Mouse (Mus musculus) embryonic facial prominence, embryonic 13.5 days (tissue): Measurements from ENCODE around the gene Osbpl9. TPM values are rescaled to one million over a fixed set of nuclear protein-coding genes. Genes with fewer than 3 reads are reported as not detected.

Experiments
- ATAC-seq: fragments of 200-750 bp; cut with Nextera tagmentation; 2 replicates; pipeline ENCODE4 v1.8.0; 2017; ENCODE audit warnings: low read depth; ENCODE audit not compliant: insufficient number of reproducible peaks, insufficient read depth, low FRiP score, low TSS enrichment
- H3K27ac ChIP-seq: fragments of 300-500 bp; sonication (generic); 2 replicates; pipeline ENCODE4 v1.5.1; 2015; ENCODE audit warnings: moderate library complexity, mild to moderate bottlenecking, inconsistent platforms
- H3K27me3 ChIP-seq: fragments of 300-500 bp; sonication (generic); 2 replicates; pipeline ENCODE4 v1.6.1; 2015; ENCODE audit warnings: mild to moderate bottlenecking, inconsistent platforms
- H3K36me3 ChIP-seq: fragments of 300-500 bp; sonication (generic); 2 replicates; pipeline ENCODE4 v1.6.1; 2015; ENCODE audit warnings: mild to moderate bottlenecking, inconsistent platforms
- H3K4me1 ChIP-seq: fragments of 300-500 bp; sonication (generic); 2 replicates; pipeline ENCODE4 v1.6.1; 2015; ENCODE audit warnings: inconsistent platforms
- H3K4me2 ChIP-seq: fragments of 300-500 bp; sonication (generic); 2 replicates; pipeline ENCODE4 v1.6.1; 2015; ENCODE audit warnings: moderate library complexity, mild to moderate bottlenecking, inconsistent platforms
- H3K4me3 ChIP-seq: fragments of 300-500 bp; sonication (generic); 2 replicates; pipeline ENCODE4 v1.5.1; 2015; ENCODE audit warnings: mild to moderate bottlenecking, inconsistent platforms
- H3K9ac ChIP-seq: fragments of 300-500 bp; sonication (generic); 2 replicates; pipeline ENCODE4 v1.6.1; 2015; ENCODE audit warnings: mild to moderate bottlenecking, inconsistent platforms
- H3K9me3 ChIP-seq: fragments of 300-500 bp; sonication (generic); 2 replicates; pipeline ENCODE4 v1.6.1; 2016; ENCODE audit warnings: inconsistent platforms
- WGBS: fragments of 180-500 bp; shearing (Covaris S2); methylation state at CpG from one replicate; pipeline ENCODE4 v1.1.7; 2015; ENCODE audit warnings: mixed read lengths; 5-methylcytosine and 5-hydroxymethylcytosine counted together
- polyA plus RNA-seq: library from polyadenylated mRNA; unstranded; fragments of >200 nt; fragmentation: Nextera tagmentation; extraction: Ambion mirVana; gene quantifications from 2 replicates; pipeline ENCODE4 v1.2.1, GENCODE M21; 2015

The Osbpl9 gene
- polyA plus RNA-seq, 1 experiment from 2014 or later = 68.2 TPM

GRCm38 (mm10) chr4:109114308-109114707, 87.8 kb downstream of the Osbpl9 start:
- 87% methylated on average over 1 of the region's 1 CpGs for WGBS
- no peak for ATAC-seq
- Histone ChIP-seq H3K4me2 (no peak overlapping the region), H3K9ac (no peak overlapping the region), H3K4me3 (no peak overlapping the region), H3K27ac (no peak overlapping the region), H3K4me1 (peaks cover 19% of the 10 kb centered on the region), H3K9me3 (no peaks in the 10 kb centered on the region), H3K27me3 (no peaks in the 10 kb centered on the region), H3K36me3 (no peaks in the 10 kb centered on the region)

GRCm38 (mm10) chr4:109112915-109113505, 89.1 kb downstream of the Osbpl9 start:
- Histone ChIP-seq H3K9me3 (no peaks in the 10 kb centered on the region), H3K4me1 (peaks cover 12% of the 10 kb centered on the region), H3K36me3 (no peaks in the 10 kb centered on the region), H3K27me3 (no peaks in the 10 kb centered on the region), H3K27ac (no peak overlapping the region), H3K9ac (no peak overlapping the region), H3K4me2 (no peak overlapping the region), H3K4me3 (no peak overlapping the region)
- WGBS = 65% methylated on average over 7 of the region's 7 CpGs
- no peak for ATAC-seq

GRCm38 (mm10) chr4:109110978-109111377, 91.1 kb downstream of the Osbpl9 start:
- no peak overlapping the region for H3K9ac ChIP-seq
- H3K4me3 ChIP-seq = no peak overlapping the region
- H3K27ac ChIP-seq = no peak overlapping the region
- 94% methylated on average over 2 of the region's 2 CpGs for WGBS
- ATAC-seq = no peak
- H3K4me1 ChIP-seq = peaks cover 7% of the 10 kb centered on the region
- H3K27me3 ChIP-seq = no peaks in the 10 kb centered on the region
- no peak overlapping the region for H3K4me2 ChIP-seq
- no peaks in the 10 kb centered on the region for H3K36me3 ChIP-seq
- H3K9me3 ChIP-seq = no peaks in the 10 kb centered on the region

DNA sequence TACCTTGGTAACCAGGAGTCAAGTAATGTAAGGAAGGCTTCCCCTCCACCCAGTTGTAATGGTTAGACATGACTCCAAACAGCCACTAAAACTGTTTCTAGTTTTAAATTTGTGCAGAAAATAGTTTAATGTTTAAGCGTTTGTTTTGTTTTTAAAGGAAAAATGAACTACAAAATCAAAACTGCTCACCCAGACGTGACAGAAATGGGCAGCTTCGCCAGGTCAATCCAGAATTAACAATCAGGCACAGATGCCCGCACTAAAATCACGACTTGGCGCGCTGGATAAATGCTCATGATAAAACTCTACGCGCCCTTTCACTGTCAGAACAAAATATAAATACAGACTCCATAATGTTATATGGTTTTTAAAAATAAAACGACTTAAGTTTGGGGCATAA, 92.4 kb downstream of the Osbpl9 start:
- H3K4me3 ChIP-seq = no peak overlapping the region
- H3K36me3 ChIP-seq = no peaks in the 10 kb centered on the region
- no peak overlapping the region for H3K4me2 ChIP-seq
- ATAC-seq = no peak
- 90% methylated on average over 10 of the region's 10 CpGs for WGBS
- H3K4me1 ChIP-seq = no peaks in the 10 kb centered on the region; the same call in 1 of the 2 replicates
- H3K9me3 ChIP-seq = no peaks in the 10 kb centered on the region
- no peak overlapping the region for H3K27ac ChIP-seq
- H3K9ac ChIP-seq = no peak overlapping the region
- no peaks in the 10 kb centered on the region for H3K27me3 ChIP-seq

DNA sequence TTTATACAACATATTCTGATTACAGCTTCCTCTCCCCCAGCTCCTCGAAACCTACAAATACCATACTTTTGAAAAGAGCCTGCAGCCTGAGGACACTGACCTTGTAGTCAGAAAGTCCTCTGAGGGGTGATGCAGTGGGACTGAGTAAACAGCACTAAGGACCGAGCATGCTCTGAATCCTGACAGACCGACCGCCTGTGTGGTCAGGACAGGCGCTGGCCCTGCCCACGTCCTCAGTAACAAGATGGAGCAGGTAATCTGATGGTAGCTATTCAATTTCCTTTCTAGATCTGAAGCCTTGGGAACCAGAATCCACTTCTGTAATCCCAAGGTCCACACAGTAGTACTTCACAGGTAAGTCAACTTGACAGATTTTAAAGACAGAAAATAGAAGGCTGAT, 93.1 kb downstream of the Osbpl9 start:
- Histone ChIP-seq H3K27ac (no peak overlapping the region), H3K4me3 (no peak overlapping the region), H3K36me3 (no peaks in the 10 kb centered on the region), H3K9ac (no peak overlapping the region), H3K9me3 (no peaks in the 10 kb centered on the region), H3K4me1 (no peaks in the 10 kb centered on the region; the same call in 1 of the 2 replicates), H3K27me3 (no peaks in the 10 kb centered on the region), H3K4me2 (no peak overlapping the region)
- WGBS = 73% methylated on average over 6 of the region's 6 CpGs
- ATAC-seq = no peak

- no peak for ATAC-seq
- Histone ChIP-seq H3K27me3 (no peaks in the 10 kb centered on the region), H3K9me3 (no peaks in the 10 kb centered on the region), H3K4me3 (no peak overlapping the region), H3K4me2 (no peak overlapping the region), H3K4me1 (peaks cover 4% of the 10 kb centered on the region), H3K27ac (no peak overlapping the region), H3K36me3 (no peaks in the 10 kb centered on the region), H3K9ac (no peak overlapping the region)
These were observed 95.5 kb downstream of the Osbpl9 start for GRCm38 (mm10) chr4:109106594-109106993.

DNA sequence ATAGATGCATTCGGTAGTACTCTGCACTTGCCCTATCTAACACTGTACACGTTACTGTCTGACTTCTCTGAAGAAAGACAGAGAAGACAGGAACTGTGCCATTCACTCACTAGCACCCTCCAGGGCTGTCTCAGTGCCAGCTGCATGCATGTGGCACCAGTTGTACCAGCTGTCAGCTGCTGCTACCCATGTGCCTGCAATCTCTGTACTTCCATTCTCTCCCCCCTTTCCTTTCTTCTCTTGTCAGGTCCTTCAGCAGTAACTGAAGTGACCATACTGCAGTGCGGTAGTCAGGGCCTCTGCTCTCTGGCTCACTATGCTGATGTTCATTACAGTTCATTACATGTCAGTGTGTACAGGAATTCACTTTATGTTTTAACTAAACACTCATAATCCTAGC, 96.0 kb downstream of the Osbpl9 start:
- Histone ChIP-seq H3K4me1 (peaks cover 4% of the 10 kb centered on the region), H3K27me3 (no peaks in the 10 kb centered on the region), H3K36me3 (peaks cover 5% of the 10 kb centered on the region; the same call in 1 of the 2 replicates), H3K4me3 (no peak overlapping the region), H3K4me2 (no peak overlapping the region), H3K9ac (no peak overlapping the region), H3K27ac (no peak overlapping the region), H3K9me3 (no peaks in the 10 kb centered on the region)
- ATAC-seq = no peak
- WGBS = 80% methylated on average over 3 of the region's 3 CpGs

DNA sequence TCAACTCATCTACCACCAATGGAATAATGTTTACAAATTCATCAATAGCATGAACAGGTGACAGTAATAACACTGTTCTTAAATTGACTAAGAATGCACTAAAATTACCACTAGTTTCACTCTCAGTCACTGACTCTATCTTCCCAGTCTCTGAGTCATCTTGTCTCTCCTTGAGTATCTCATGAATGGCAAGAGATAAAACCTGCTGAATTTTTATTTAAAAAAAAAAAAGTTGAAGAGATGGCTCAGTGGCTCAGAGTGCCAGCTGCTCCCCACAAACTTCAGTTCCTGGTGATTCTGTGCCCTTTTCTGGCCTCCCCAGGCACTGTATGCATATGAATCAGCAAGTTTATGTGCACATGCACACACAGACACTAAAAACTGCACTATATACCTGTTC, 96.8 kb downstream of the Osbpl9 start:
- Histone ChIP-seq H3K4me1 (peaks cover 4% of the 10 kb centered on the region), H3K36me3 (peaks cover 5% of the 10 kb centered on the region; the same call in 1 of the 2 replicates), H3K27me3 (no peaks in the 10 kb centered on the region), H3K27ac (no peak overlapping the region), H3K4me2 (no peak overlapping the region), H3K4me3 (no peak overlapping the region), H3K9ac (no peak overlapping the region), H3K9me3 (no peaks in the 10 kb centered on the region)
- ATAC-seq = no peak

DNA sequence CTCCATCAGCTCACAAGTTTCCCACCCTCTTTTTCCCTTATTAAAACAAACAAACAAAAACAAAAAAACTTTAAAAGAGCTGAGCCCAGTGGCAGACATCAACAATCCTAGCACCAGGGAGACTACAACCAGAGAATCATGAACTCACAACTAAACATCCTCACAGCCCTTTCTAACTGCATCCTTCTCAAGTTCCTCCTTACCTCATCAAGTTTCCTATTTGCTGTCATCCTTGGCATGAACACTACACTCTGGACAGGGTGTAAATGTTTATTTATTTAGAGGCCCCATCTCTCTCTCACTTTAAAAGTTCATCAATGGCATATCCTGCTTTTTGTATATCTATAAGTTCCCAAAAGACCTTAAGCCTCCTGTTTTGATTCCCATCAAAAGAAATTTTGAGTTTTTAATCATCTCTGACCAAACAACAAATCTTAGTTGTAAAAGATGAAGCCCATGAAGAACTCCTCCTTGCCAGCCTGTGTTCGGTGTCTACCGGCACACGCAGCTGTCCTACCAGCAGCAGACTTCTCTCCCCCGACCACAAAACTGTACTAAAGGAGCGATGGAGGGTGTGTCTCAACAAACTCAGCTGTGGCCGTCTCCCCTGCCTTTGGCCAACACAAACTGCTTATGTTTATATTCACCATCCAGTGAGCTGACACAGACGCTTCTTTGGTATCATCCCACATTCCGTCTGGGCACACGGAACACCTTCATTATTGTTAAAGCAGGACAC, 98.8 kb downstream of the Osbpl9 start:
- Histone ChIP-seq H3K36me3 (peaks cover 5% of the 10 kb centered on the region; the same call in 1 of the 2 replicates), H3K9me3 (no peaks in the 10 kb centered on the region), H3K9ac (no peak overlapping the region), H3K4me1 (peaks cover 4% of the 10 kb centered on the region), H3K27ac (no peak overlapping the region), H3K27me3 (no peaks in the 10 kb centered on the region), H3K4me2 (no peak overlapping the region), H3K4me3 (no peak overlapping the region)
- no peak for ATAC-seq
- 69% methylated on average over 9 of the region's 9 CpGs for WGBS

DNA sequence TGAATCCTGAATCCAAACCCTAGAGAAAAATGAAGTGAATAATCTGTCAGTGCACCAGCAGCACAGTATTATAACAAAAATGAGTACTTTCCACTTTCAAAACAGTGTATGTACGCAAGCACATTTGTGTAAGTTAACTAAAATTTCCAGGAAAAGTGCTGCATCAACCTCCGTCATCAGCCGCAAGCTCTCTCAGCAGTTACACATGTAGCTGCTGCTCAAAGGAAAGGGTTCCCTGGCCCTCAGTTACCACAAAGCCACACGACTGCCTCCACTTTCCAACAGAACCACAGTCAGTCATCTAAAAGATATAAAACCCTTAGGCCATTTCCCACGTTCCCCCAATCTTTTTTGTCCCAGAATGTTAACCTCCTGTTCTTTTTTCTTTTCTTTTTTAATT, 99.5 kb downstream of the Osbpl9 start:
- Histone ChIP-seq H3K4me1 (peaks cover 4% of the 10 kb centered on the region), H3K9ac (no peak overlapping the region), H3K36me3 (peaks cover 5% of the 10 kb centered on the region; the same call in 1 of the 2 replicates), H3K27ac (no peak overlapping the region), H3K4me3 (no peak overlapping the region), H3K27me3 (no peaks in the 10 kb centered on the region), H3K4me2 (no peak overlapping the region), H3K9me3 (no peaks in the 10 kb centered on the region)
- no peak for ATAC-seq
- 72% methylated on average over 5 of the region's 5 CpGs for WGBS

GRCm38 (mm10) chr4:109098861-109099260, 103.2 kb downstream of the Osbpl9 start:
- no peaks in the 10 kb centered on the region for H3K9me3 ChIP-seq
- peaks cover 11% of the 10 kb centered on the region; the same call in 1 of the 2 replicates for H3K36me3 ChIP-seq
- no peak overlapping the region for H3K27ac ChIP-seq
- H3K4me2 ChIP-seq = no peak overlapping the region
- H3K27me3 ChIP-seq = no peaks in the 10 kb centered on the region
- no peak overlapping the region for H3K4me3 ChIP-seq
- no peak for ATAC-seq
- peaks cover 4% of the 10 kb centered on the region for H3K4me1 ChIP-seq
- 94% methylated on average over 3 of the region's 3 CpGs for WGBS
- H3K9ac ChIP-seq = no peak overlapping the region

- no peaks in the 10 kb centered on the region for H3K27me3 ChIP-seq
- no peaks in the 10 kb centered on the region for H3K9me3 ChIP-seq
- no peaks in the 10 kb centered on the region for H3K4me1 ChIP-seq
- no peak overlapping the region for H3K4me3 ChIP-seq
- H3K4me2 ChIP-seq = no peak overlapping the region
- H3K36me3 ChIP-seq = peaks cover 10% of the 10 kb centered on the region; the same call in 1 of the 2 replicates
- no peak for ATAC-seq
- H3K27ac ChIP-seq = no peak overlapping the region
- 71% methylated on average over 2 of the region's 2 CpGs for WGBS
- no peak overlapping the region for H3K9ac ChIP-seq
These were observed 107.8 kb downstream of the Osbpl9 start for GRCm38 (mm10) chr4:109094269-109094668.
